Mouse (Mus musculus) MEL (cell line): ENCODE measurements at regions not wholly inside any gene's neighbourhood (a gene's known extent, or its start where the extent isn't known, plus 50 kb on each side); places are given as distances from the start of the nearest gene placed in this dataset.

Experiments used
- DNase-seq: peaks from one replicate; pipeline ENCODE4 v3.0.0; 2011; ENCODE audit warnings: low read depth, low spot score
- H3K27ac ChIP-seq: 2 replicates; pipeline ENCODE4 v1.5.1; 2012; ENCODE audit warnings: low read depth, mild to moderate bottlenecking, control low read depth, low read length, moderate library complexity; ENCODE audit not compliant: control insufficient read depth
- H3K27me3 ChIP-seq, 2 experiments: fragments of 150-350 bp in 1 of 2; sonication (generic) in 1 of 2; 2 replicates each; pipeline ENCODE4 v1.6.1; 2012; ENCODE audit warnings: low read length in 2 of 2, mild to moderate bottlenecking in 2 of 2, improper control_type of control experiment in 1 of 2, moderate library complexity in 1 of 2; ENCODE audit not compliant: insufficient read depth in 2 of 2, control insufficient read depth in 1 of 2
- H3K36me3 ChIP-seq, 2 experiments: 2 replicates each; pipeline ENCODE4 v1.6.1; 2012 to 2014; ENCODE audit warnings: low read length in 2 of 2, improper control_type of control experiment in 1 of 2, inconsistent platforms in 1 of 2, mild to moderate bottlenecking in 1 of 2; ENCODE audit not compliant: insufficient read depth in 2 of 2, control insufficient read depth in 1 of 2
- H3K4me1 ChIP-seq, 2 experiments: fragments of 150-350 bp in 1 of 2; sonication (generic) in 1 of 2; 2 replicates each; pipeline ENCODE4 v1.6.1; 2012; ENCODE audit warnings: low read length in 2 of 2, improper control_type of control experiment in 1 of 2, mild to moderate bottlenecking in 1 of 2; ENCODE audit not compliant: insufficient read depth in 2 of 2, control insufficient read depth in 1 of 2
- H3K4me3 ChIP-seq, 2 experiments: fragments of 150-350 bp in 1 of 2; sonication (generic) in 1 of 2; 2 replicates each; pipeline ENCODE4 v1.5.1; 2012; ENCODE audit warnings: low read depth in 2 of 2, low read length in 2 of 2, mild to moderate bottlenecking in 2 of 2, moderate library complexity in 2 of 2, control low read depth in 1 of 2, improper control_type of control experiment in 1 of 2; ENCODE audit not compliant: control insufficient read depth in 1 of 2, insufficient read depth in 1 of 2
- H3K79me2 ChIP-seq: 2 replicates; pipeline ENCODE4 v1.6.1; 2012; ENCODE audit warnings: mild to moderate bottlenecking, low read length, moderate library complexity; ENCODE audit not compliant: control insufficient read depth, poor library complexity, insufficient read depth
- H3K9ac ChIP-seq: 2 replicates; pipeline ENCODE4 v1.6.1; 2012; ENCODE audit warnings: low read depth, mild to moderate bottlenecking, control low read depth, low read length, moderate library complexity; ENCODE audit not compliant: control insufficient read depth, poor library complexity, severe bottlenecking
- H3K9me3 ChIP-seq: fragments of 150-350 bp; sonication (generic); replicated peaks from 2 replicates; pipeline ENCODE4 v1.6.1; 2012; ENCODE audit warnings: mild to moderate bottlenecking, low read length, improper control_type of control experiment, moderate library complexity; ENCODE audit not compliant: insufficient read depth
- BHLHE40 ChIP-seq: IDR thresholded peaks from 2 replicates; pipeline ENCODE4 v1.6.1; 2012; ENCODE audit warnings: low read depth, mild to moderate bottlenecking, inconsistent platforms, low read length, improper control_type of control experiment, borderline replicate concordance
- CHD1 ChIP-seq: IDR thresholded peaks from 2 replicates; pipeline ENCODE4 v1.6.1; 2012; ENCODE audit warnings: low read depth, mild to moderate bottlenecking, inconsistent platforms, low read length, improper control_type of control experiment
- CHD2 ChIP-seq: IDR thresholded peaks from 2 replicates; pipeline ENCODE4 v1.6.1; 2011; ENCODE audit warnings: low read length, improper control_type of control experiment
- E2F4 ChIP-seq: IDR thresholded peaks from 2 replicates; pipeline ENCODE4 v1.6.1; 2011; ENCODE audit warnings: low read depth, low read length, improper control_type of control experiment, borderline replicate concordance
- EP300 ChIP-seq, 2 experiments: IDR thresholded peaks; 2 replicates each; pipeline ENCODE4 v1.6.1; 2011; ENCODE audit warnings: improper control_type of control experiment in 2 of 2, low read length in 2 of 2, low read depth in 1 of 2, mild to moderate bottlenecking in 1 of 2
- GABPA ChIP-seq: IDR thresholded peaks from 2 replicates; pipeline ENCODE4 v1.6.1; 2012; ENCODE audit warnings: low read depth, mild to moderate bottlenecking, inconsistent platforms, low read length, improper control_type of control experiment, moderate library complexity
- HCFC1 ChIP-seq: IDR thresholded peaks from 2 replicates; pipeline ENCODE4 v1.6.1; 2012; ENCODE audit warnings: low read depth, mild to moderate bottlenecking, inconsistent platforms, low read length, improper control_type of control experiment, moderate library complexity
- JUND ChIP-seq: IDR thresholded peaks from 2 replicates; pipeline ENCODE4 v1.6.1; 2011; ENCODE audit warnings: low read depth, mild to moderate bottlenecking, improper control_type of control experiment, low read length
- KAT2A ChIP-seq: conservative IDR thresholded peaks from 2 replicates; pipeline ENCODE4 v1.6.1; 2012; ENCODE audit warnings: low read depth, low read length, improper control_type of control experiment, inconsistent platforms
- MAFK ChIP-seq: IDR thresholded peaks from 2 replicates; pipeline ENCODE4 v1.6.1; 2011; ENCODE audit warnings: low read depth, mild to moderate bottlenecking, low read length, improper control_type of control experiment, borderline replicate concordance
- MAX ChIP-seq: IDR thresholded peaks from 2 replicates; pipeline ENCODE4 v1.6.1; 2011; ENCODE audit warnings: low read length, improper control_type of control experiment
- MAZ ChIP-seq: IDR thresholded peaks from 2 replicates; pipeline ENCODE4 v1.6.1; 2012; ENCODE audit warnings: low read depth, mild to moderate bottlenecking, inconsistent platforms, low read length, improper control_type of control experiment
- MXI1 ChIP-seq: IDR thresholded peaks from 2 replicates; pipeline ENCODE4 v1.6.1; 2011; ENCODE audit warnings: mild to moderate bottlenecking, low read depth, low read length, improper control_type of control experiment
- MYB ChIP-seq: IDR thresholded peaks from 2 replicates; pipeline ENCODE4 v1.6.1; 2011; ENCODE audit warnings: mild to moderate bottlenecking, low read depth, low read length, improper control_type of control experiment
- MYC ChIP-seq: IDR thresholded peaks from 2 replicates; pipeline ENCODE4 v1.6.1; 2011; ENCODE audit warnings: low read depth, mild to moderate bottlenecking, low read length, improper control_type of control experiment, moderate library complexity
- NELFE ChIP-seq: IDR thresholded peaks from 2 replicates; pipeline ENCODE4 v1.6.1; 2011; ENCODE audit warnings: low read depth, low read length, improper control_type of control experiment
- POLR2AphosphoS5 ChIP-seq: IDR thresholded peaks from 2 replicates; pipeline ENCODE4 v1.6.1; 2012; ENCODE audit warnings: low read depth, borderline replicate concordance, mild to moderate bottlenecking, inconsistent platforms, low read length, moderate library complexity, mixed read lengths
- RAD21 ChIP-seq: IDR thresholded peaks from 2 replicates; pipeline ENCODE4 v1.6.1; 2011; ENCODE audit warnings: mild to moderate bottlenecking, low read depth, low read length, improper control_type of control experiment
- SIN3A ChIP-seq: IDR thresholded peaks from 2 replicates; pipeline ENCODE4 v1.6.1; 2012; ENCODE audit warnings: low read length, improper control_type of control experiment, inconsistent platforms
- TAL1 ChIP-seq: IDR thresholded peaks from 2 replicates; pipeline ENCODE4 v1.6.1; 2012; ENCODE audit warnings: mild to moderate bottlenecking, inconsistent platforms, low read length, moderate library complexity, mixed read lengths
- TCF12 ChIP-seq: IDR thresholded peaks from 2 replicates; pipeline ENCODE4 v1.6.1; 2014; ENCODE audit warnings: low read depth, mild to moderate bottlenecking, inconsistent platforms, low read length, improper control_type of control experiment, moderate library complexity
- USF1 ChIP-seq: IDR thresholded peaks from 2 replicates; pipeline ENCODE4 v1.6.1; 2014; ENCODE audit warnings: low read depth, mild to moderate bottlenecking, inconsistent platforms, low read length, improper control_type of control experiment, moderate library complexity
- ZC3H11A ChIP-seq: IDR thresholded peaks from 2 replicates; pipeline ENCODE4 v1.6.1; 2012; ENCODE audit warnings: low read depth, mild to moderate bottlenecking, inconsistent platforms, low read length, improper control_type of control experiment
- ZKSCAN1 ChIP-seq: IDR thresholded peaks from 2 replicates; pipeline ENCODE4 v1.6.1; 2012; ENCODE audit warnings: low read depth, mild to moderate bottlenecking, inconsistent platforms, low read length, improper control_type of control experiment, moderate library complexity

DNA sequence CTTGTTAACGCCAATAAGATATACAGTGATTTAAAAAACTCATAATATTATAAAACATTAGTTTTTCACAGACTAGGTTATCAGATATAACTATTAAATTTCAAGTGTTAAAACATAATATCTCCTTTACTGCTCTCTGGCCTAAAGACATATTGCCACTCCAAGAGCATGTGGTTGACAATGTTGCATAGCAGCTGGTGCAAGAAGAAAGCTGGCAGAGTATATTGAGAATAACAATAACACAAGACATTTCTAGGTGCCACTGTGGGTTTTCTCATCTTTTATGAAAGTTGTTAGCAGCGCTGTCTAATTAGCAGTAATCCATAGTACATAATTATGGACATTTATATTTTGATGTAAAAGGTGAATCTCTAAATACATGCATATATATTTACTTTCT is 184.4 kb downstream of the Gm28710 start:
- DNase-seq, result no peak
- H3K27me3 ChIP-seq, result no peaks in the 10 kb centered on the region
- no peaks in the 10 kb centered on the region for H3K79me2 ChIP-seq
- no peak overlapping the region for H3K27ac ChIP-seq
- no peak overlapping the region for H3K9ac ChIP-seq
- no peaks in the 10 kb centered on the region for H3K9me3 ChIP-seq
- TF ChIP-seq MXI1 (no peak), TCF12 (no peak), CHD2 (no peak), MYC (no peak), MAFK (no peak), BHLHE40 (no peak), E2F4 (no peak), CHD1 (no peak), MAZ (no peak), HCFC1 (no peak), EP300 (IDR thresholded peaks at IDR 0.05; ENCODE audit: low read depth in 1 of 2, low read length in 2 of 2) (no peak), ZKSCAN1 (no peak), RAD21 (no peak), TAL1 (no peak), ZC3H11A (no peak)
- no peak overlapping the region for H3K4me3 ChIP-seq
- H3K36me3 ChIP-seq, result no peaks in the 10 kb centered on the region
- H3K4me1 ChIP-seq, result no peaks in the 10 kb centered on the region

GRCm38 (mm10) chr5:16984877-16985276 is 193.3 kb downstream of the Gm28710 start:
- H3K27me3 ChIP-seq, result no peaks in the 10 kb centered on the region
- no peak overlapping the region for H3K4me3 ChIP-seq
- no peak for DNase-seq
- H3K36me3 ChIP-seq, result no peaks in the 10 kb centered on the region
- H3K27ac ChIP-seq, result no peak overlapping the region
- H3K4me1 ChIP-seq, result no peaks in the 10 kb centered on the region
- no peak overlapping the region for H3K9ac ChIP-seq
- TF ChIP-seq POLR2AphosphoS5, result no peak
- TF ChIP-seq USF1, result no peak
- TF ChIP-seq TAL1, result no peak
- no peak for TF ChIP-seq GABPA
- no peak for TF ChIP-seq KAT2A
- no peak for TF ChIP-seq TCF12
- no peak for TF ChIP-seq JUND
- TF ChIP-seq SIN3A, result no peak
- no peak for TF ChIP-seq EP300 (IDR thresholded peaks at IDR 0.05; ENCODE audit: low read depth in 1 of 2, low read length in 2 of 2)
- TF ChIP-seq NELFE, result no peak
- no peak for TF ChIP-seq MAX
- no peak for TF ChIP-seq MYB
- TF ChIP-seq MXI1, result no peak
- no peak for TF ChIP-seq MAZ
- no peaks in the 10 kb centered on the region for H3K79me2 ChIP-seq
- H3K9me3 ChIP-seq, result no peaks in the 10 kb centered on the region
